Mouse (Mus musculus): ENCODE measurements around the gene Haus3. TPM values are rescaled to one million over a fixed set of nuclear protein-coding genes. Genes with fewer than 3 reads are reported as not detected.

Gene Haus3
- total RNA-seq, 2 experiments from 2014 or later = 45.3 to 83.0 TPM

DNA sequence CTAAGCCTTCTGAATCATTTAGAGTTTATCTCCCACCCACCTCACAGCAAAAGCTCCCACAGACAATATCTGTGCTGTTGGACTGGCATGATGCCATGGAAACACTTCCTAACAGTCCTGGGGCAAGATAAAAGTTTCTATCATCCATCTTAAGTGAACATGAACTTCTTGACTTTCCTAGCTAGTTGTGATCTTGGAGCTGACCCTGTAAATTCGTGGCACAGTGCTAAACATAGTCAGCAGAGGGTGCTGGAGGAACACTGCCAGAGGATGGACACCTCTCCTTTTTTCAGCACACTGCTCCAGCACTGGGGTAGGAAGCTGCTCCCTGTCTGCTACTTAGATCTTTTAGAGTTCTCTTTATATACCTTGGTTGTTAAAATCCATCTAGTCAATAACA is 29.6 kb downstream of the Haus3 start:
- ATAC-seq (replicated peaks; ENCODE audit: low FRiP score, low TSS enrichment, poor library complexity, severe bottlenecking) = peak; percentile 82

DNA sequence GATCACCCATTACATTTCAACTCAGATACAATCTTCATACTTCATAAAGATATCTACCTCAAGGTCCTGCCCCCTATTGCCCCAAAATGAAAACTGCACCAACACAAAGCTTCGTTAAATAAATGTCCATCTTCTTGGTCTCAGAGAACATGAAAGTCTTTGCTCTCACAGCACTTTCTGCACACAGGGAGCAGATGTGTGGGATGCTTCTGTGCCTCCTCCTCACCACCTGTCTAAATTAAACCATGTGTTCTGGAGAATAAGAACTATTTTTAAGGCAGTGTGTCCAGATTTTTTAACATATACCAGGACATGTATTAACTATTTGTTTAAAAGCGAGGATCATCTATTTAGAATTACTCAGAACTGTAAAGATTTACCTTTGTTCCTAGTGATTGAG is 36.6 kb downstream of the Haus3 start:
- ATAC-seq (replicated peaks; ENCODE audit: low FRiP score, low TSS enrichment, poor library complexity, severe bottlenecking) = no peak

DNA sequence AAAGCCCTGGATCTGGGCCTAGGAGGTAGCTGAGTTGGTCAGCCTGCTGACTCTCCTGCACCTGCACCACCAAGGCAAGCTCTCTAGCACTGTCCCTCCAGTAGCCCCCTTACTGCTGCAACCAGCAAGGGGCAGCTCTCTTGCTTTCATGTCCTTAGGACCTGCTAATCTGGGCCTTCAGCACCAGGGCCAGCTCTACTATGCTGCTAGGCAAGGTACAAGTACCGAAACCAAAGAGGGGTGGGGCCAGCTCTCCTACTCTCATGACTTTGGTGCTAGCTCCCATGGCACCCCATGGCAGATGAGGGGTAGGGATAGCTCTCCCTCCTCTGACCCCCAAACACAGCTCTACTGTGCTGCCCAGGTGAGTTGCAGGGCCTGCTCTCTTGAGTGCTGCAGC is 45.2 kb downstream of the Haus3 start:
- 0 out of 2 replicates have a peak, but pooled peaks have one; percentile 37 for ATAC-seq (replicated peaks; ENCODE audit: low FRiP score, low TSS enrichment, poor library complexity, severe bottlenecking)

DNA sequence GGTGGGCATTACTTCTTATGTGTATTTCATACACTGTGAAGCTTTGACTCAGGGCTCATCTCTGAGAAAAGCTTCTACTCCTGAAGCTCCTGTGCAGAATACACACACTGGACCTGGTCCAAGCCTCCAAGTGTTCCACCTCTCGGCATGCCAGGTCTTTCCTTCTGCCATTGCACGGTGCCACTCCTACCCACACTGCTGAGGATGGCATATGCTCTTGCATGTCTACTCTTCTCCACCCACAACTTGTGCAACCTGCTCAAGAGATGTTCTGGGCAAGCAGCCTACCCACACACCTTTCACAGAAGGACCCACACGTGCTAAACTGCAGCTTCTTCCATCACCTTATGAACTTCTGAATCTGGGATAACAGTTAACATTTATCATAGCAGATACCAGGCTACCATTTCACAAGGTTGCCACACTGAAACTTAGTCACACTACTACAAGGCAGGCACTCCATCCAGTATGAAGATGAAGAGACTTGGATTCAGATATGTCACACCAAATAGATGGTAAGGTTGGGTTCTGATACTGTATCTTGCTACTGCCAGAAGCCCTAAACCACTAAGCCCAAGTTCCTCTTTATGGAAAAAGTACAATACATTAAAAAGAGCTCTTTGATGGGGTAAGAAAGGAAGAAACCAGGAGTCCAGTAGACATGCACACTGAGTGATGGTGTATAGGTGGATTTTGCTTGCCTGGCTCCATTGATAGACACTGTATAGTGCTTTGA is 50.0 kb downstream of the Haus3 start:
- ATAC-seq (replicated peaks; ENCODE audit: low FRiP score, low TSS enrichment, poor library complexity, severe bottlenecking) = no peak

DNA sequence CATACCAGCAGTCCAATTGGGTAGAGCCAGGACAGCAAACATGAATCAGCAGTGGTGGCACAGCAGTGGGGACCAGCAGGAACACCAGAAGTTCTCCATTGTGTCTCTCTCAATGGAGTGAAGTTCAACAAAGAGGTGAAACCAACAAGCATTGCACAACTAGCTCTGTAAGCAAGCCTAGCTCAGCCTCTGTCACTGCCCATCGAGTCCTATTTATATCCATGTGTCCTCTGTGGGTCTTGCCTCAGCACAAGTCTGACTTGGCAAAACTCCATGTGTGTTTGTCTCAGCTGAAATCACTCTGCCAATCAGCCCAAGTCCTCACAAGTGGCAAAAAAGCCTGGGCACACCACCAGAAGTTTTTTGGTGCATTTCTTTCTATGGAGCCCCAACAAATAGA is 63.6 kb downstream of the Haus3 start:
- ATAC-seq (replicated peaks; ENCODE audit: low FRiP score, low TSS enrichment, poor library complexity, severe bottlenecking) = no peak

Other genes starting within 250 kb of the Haus3 start
- gene Nelfa, start 233.1 kb downstream of the Haus3 start, total RNA-seq (2014; fragmentation: Nextera tagmentation) = 51.6 and 54.2 TPM in 2 replicates
- gene Nelfa, start 233.1 kb downstream of the Haus3 start, total RNA-seq (2017) = 28.3 and 35.0 TPM in 2 replicates
- gene Gm1673, start 186.1 kb downstream of the Haus3 start, total RNA-seq (2014; fragmentation: Nextera tagmentation) = not detected in 2 replicates
- gene Gm1673, start 186.1 kb downstream of the Haus3 start, total RNA-seq (2017) = not detected in 2 replicates
- gene Nat8l, start 173.5 kb downstream of the Haus3 start, total RNA-seq (2014; fragmentation: Nextera tagmentation) = not detected in 2 replicates
- 0.23 TPM in 1 of 2 replicates, not detected in the other for gene Nat8l, start 173.5 kb downstream of the Haus3 start, total RNA-seq (2017)
- 0.26 and 3.1 TPM in 2 replicates for gene Poln, start 79 bp downstream of the Haus3 start, total RNA-seq (2014; fragmentation: Nextera tagmentation)
- 2.6 and 6.3 TPM in 2 replicates for gene Poln, start 79 bp downstream of the Haus3 start, total RNA-seq (2017)
- gene Mxd4, start 18.2 kb upstream of the Haus3 start, total RNA-seq (2014; fragmentation: Nextera tagmentation) = 32.3 and 34.4 TPM in 2 replicates
- gene Mxd4, start 18.2 kb upstream of the Haus3 start, total RNA-seq (2017) = 9.5 and 14.7 TPM in 2 replicates
- not detected in 2 replicates for gene Zfyve28, start 118.9 kb upstream of the Haus3 start, total RNA-seq (2014; fragmentation: Nextera tagmentation)
- not detected in 2 replicates for gene Zfyve28, start 118.9 kb upstream of the Haus3 start, total RNA-seq (2017)
- not detected in 2 replicates for gene Cfap99, start 119.1 kb upstream of the Haus3 start, total RNA-seq (2014; fragmentation: Nextera tagmentation)
- not detected in 2 replicates for gene Cfap99, start 119.1 kb upstream of the Haus3 start, total RNA-seq (2017)
- 116 and 123 TPM in 2 replicates for gene Rnf4, start 166.8 kb upstream of the Haus3 start, total RNA-seq (2014; fragmentation: Nextera tagmentation)
- 112 and 149 TPM in 2 replicates for gene Rnf4, start 166.8 kb upstream of the Haus3 start, total RNA-seq (2017)
- gene Fam193a, start 200.4 kb upstream of the Haus3 start, total RNA-seq (2014; fragmentation: Nextera tagmentation) = 33.6 and 42.2 TPM in 2 replicates
- gene Fam193a, start 200.4 kb upstream of the Haus3 start, total RNA-seq (2017) = 20.1 and 45.7 TPM in 2 replicates

All from megakaryocyte-erythroid progenitor cell, adult 5-6 weeks (primary cell).